Mouse (Mus musculus) CH12.LX (cell line): Measurements from ENCODE around the gene Rlbp1. TPM values are rescaled to one million over a fixed set of nuclear protein-coding genes. Genes with fewer than 3 reads are reported as not detected.

ENCODE experiments used
- DNase-seq: peaks from one replicate; pipeline ENCODE4 v3.0.0-alpha.2; 2013; ENCODE audit errors: extremely low read depth
- H3K27ac ChIP-seq: 2 replicates; pipeline ENCODE4 v1.5.1; 2012; ENCODE audit warnings: low read depth, mild to moderate bottlenecking, control low read depth, moderate library complexity; ENCODE audit not compliant: insufficient read depth
- H3K27me3 ChIP-seq: replicated peaks from 2 replicates; pipeline ENCODE3; 2012; ENCODE audit warnings: inconsistent platforms
- H3K36me3 ChIP-seq, 2 experiments: replicated peaks in 1 of 2; 2 replicates each; pipeline versions ENCODE3 to v1.6.1; 2012; ENCODE audit warnings: inconsistent platforms in 1 of 2, low read length in 1 of 2, mild to moderate bottlenecking in 1 of 2, mixed read lengths in 1 of 2, moderate library complexity in 1 of 2; ENCODE audit not compliant: control insufficient read depth in 1 of 2, insufficient read depth in 1 of 2
- H3K4me1 ChIP-seq, 2 experiments: 2 replicates each; pipeline ENCODE4 v1.6.1; 2012; ENCODE audit warnings: inconsistent platforms in 1 of 2, moderate library complexity in 1 of 2; ENCODE audit not compliant: insufficient read depth in 2 of 2, control insufficient read depth in 1 of 2
- H3K4me2 ChIP-seq: 2 replicates; pipeline ENCODE4 v1.6.1; 2012; ENCODE audit warnings: low read depth, mild to moderate bottlenecking, control low read depth; ENCODE audit not compliant: poor library complexity, insufficient read depth, severe bottlenecking
- H3K4me3 ChIP-seq, 3 experiments: fragments of 150-350 bp in 1 of 3; sonication (generic) in 1 of 3; replicated peaks in 1 of 3; 2 replicates each; pipeline versions ENCODE3 to v1.5.1; 2011 to 2012; ENCODE audit warnings: low read depth in 2 of 3, low read length in 2 of 3, mild to moderate bottlenecking in 2 of 3, moderate library complexity in 2 of 3, control low read depth in 1 of 3, improper control_type of control experiment in 1 of 3, inconsistent platforms in 1 of 3, mixed read lengths in 1 of 3; ENCODE audit not compliant: poor library complexity in 1 of 3
- H3K79me2 ChIP-seq: replicated peaks from 2 replicates; pipeline ENCODE4 v1.6.1; 2012; ENCODE audit warnings: mild to moderate bottlenecking, moderate library complexity; ENCODE audit not compliant: control insufficient read depth, poor library complexity, insufficient read depth, severe bottlenecking; ENCODE audit errors: extremely low read depth
- H3K9ac ChIP-seq: 2 replicates; pipeline ENCODE4 v1.6.1; 2012; ENCODE audit warnings: low read depth, mild to moderate bottlenecking, control low read depth, moderate library complexity; ENCODE audit not compliant: insufficient read depth
- H3K9me3 ChIP-seq: replicated peaks from 2 replicates; pipeline ENCODE3; 2012; ENCODE audit warnings: low read length, inconsistent platforms, mixed read lengths
- GABPA ChIP-seq: IDR thresholded peaks from 2 replicates; pipeline ENCODE4 v1.6.1; 2012; ENCODE audit warnings: low read depth, low read length, improper control_type of control experiment, inconsistent platforms; ENCODE audit not compliant: insufficient replicate concordance
- HCFC1 ChIP-seq: IDR thresholded peaks from 2 replicates; pipeline ENCODE4 v1.6.1; 2012; ENCODE audit warnings: low read depth, mild to moderate bottlenecking, inconsistent platforms, low read length, improper control_type of control experiment
- IRF4 ChIP-seq: IDR thresholded peaks from 2 replicates; pipeline ENCODE4 v1.6.1; 2014; ENCODE audit warnings: low read depth, mild to moderate bottlenecking, inconsistent platforms, low read length, improper control_type of control experiment
- MAX ChIP-seq: IDR thresholded peaks from 2 replicates; pipeline ENCODE4 v1.6.1; 2011; ENCODE audit warnings: low read length, improper control_type of control experiment
- NRF1 ChIP-seq: IDR thresholded peaks from 2 replicates; pipeline ENCODE4 v1.6.1; 2014; ENCODE audit warnings: low read depth, mild to moderate bottlenecking, inconsistent platforms, low read length, improper control_type of control experiment, moderate library complexity
- PAX5 ChIP-seq: IDR thresholded peaks from 2 replicates; pipeline ENCODE4 v1.6.1; 2012; ENCODE audit warnings: low read length, inconsistent platforms, mixed read lengths
- TCF12 ChIP-seq: IDR thresholded peaks from 2 replicates; pipeline ENCODE4 v1.6.1; 2014; ENCODE audit warnings: low read depth, mild to moderate bottlenecking, inconsistent platforms, low read length, improper control_type of control experiment
- USF1 ChIP-seq: IDR thresholded peaks from 2 replicates; pipeline ENCODE4 v1.6.1; 2014; ENCODE audit warnings: low read depth, mild to moderate bottlenecking, inconsistent platforms, low read length, improper control_type of control experiment
- USF2 ChIP-seq: conservative IDR thresholded peaks from 2 replicates; pipeline ENCODE4 v1.6.1; 2011; ENCODE audit warnings: low read depth, low read length, improper control_type of control experiment
- dilution Hi-C: fragments of 300-500 bp; cut with MboI; formaldehyde crosslinking; loops from 2 replicates; pipeline ENCODE4 v1.14.3; 2020; ENCODE audit warnings: low sequenced_read_pairs; ENCODE audit not compliant: extremely low pct_unique_long_range_greater_than_20kb, extremely low pct_ligation_motif_present
- in situ Hi-C: fragments of 300-500 bp; cut with MboI; formaldehyde crosslinking; loops from 3 replicates; pipeline ENCODE4 v1.14.3; 2019; ENCODE audit warnings: low sequenced_read_pairs, low pct_ligation_motif_present, low pct_unique_long_range_greater_than_20kb, mixed read lengths
- polyA plus RNA-seq: library from polyadenylated mRNA; unstranded; fragments of >175 nt; gene quantifications from 2 replicates; pipeline ENCODE4 v1.2.1, GENCODE M21; 2012; ENCODE audit warnings: low read depth; ENCODE audit not compliant: insufficient read length
- total RNA-seq, 2 experiments: library from RNA; depleted of rRNA; stranded (reverse); fragments of 300-350 nt in 1 of 2; fragments of >200 nt in 1 of 2; gene quantifications; 2 replicates each; pipeline ENCODE4 v1.2.3; 2012 to 2014

Rlbp1 gene
- total and polyA plus RNA-seq, 3 experiments: 2.5 to 24.2 (median 8.4) TPM

GRCm38 (mm10) chr7:79368664-79369063, 18.2 kb downstream of the Rlbp1 start:
- Histone ChIP-seq H3K79me2 (no peaks in the 10 kb centered on the region), H3K4me2 (no peak overlapping the region), H3K9me3 (no peaks in the 10 kb centered on the region), H3K9ac (no peak overlapping the region), H3K36me3 (peaks cover 0 to 18% of the 10 kb centered on the region in 2 experiments), H3K27ac (no peak overlapping the region), H3K27me3 (no peaks in the 10 kb centered on the region), H3K4me1 (peaks cover 0 to 26% of the 10 kb centered on the region in 2 experiments; a peak in 2 of 4 replicates), H3K4me3 (no peak overlapping the region)
- DNase-seq: no peak
- TF ChIP-seq PAX5: no peak
- TF ChIP-seq GABPA: no peak
- TF ChIP-seq HCFC1: no peak
- no peak for TF ChIP-seq TCF12
- dilution Hi-C loops: no loop called here
- in situ Hi-C loops: loop anchor here (25.0 kb wide), 1 partner anchor 456 kb away; the partner anchor contains the start of gene Isg20

- H3K27ac ChIP-seq: no peak overlapping the region
- no peaks in the 10 kb centered on the region for H3K27me3 ChIP-seq
- no peaks in the 10 kb centered on the region for H3K9me3 ChIP-seq
- H3K9ac ChIP-seq: no peak overlapping the region
- no peak for DNase-seq
- no peak overlapping the region for H3K4me3 ChIP-seq
- TF ChIP-seq USF1: no peak
- TF ChIP-seq IRF4: no peak
- TF ChIP-seq, all 38 proteins: peak for 0
- dilution Hi-C loops: no loop called here
- in situ Hi-C loops: loop anchor here (25.0 kb wide), 1 partner anchor 451 kb away; the partner anchor contains the start of gene Isg20
- no peaks in the 10 kb centered on the region for H3K79me2 ChIP-seq
- H3K4me2 ChIP-seq: no peak overlapping the region
- peaks cover 0 to 21% of the 10 kb centered on the region in 2 experiments; a peak in 2 of 4 replicates for H3K4me1 ChIP-seq
- peaks cover 16 to 56% of the 10 kb centered on the region in 2 experiments for H3K36me3 ChIP-seq
These were observed 23.3 kb downstream of the Rlbp1 start for GRCm38 (mm10) chr7:79363370-79364043.

GRCm38 (mm10) chr7:79362830-79363229, 24.0 kb downstream of the Rlbp1 start:
- dilution Hi-C loops: no loop called here
- H3K36me3 ChIP-seq: peaks cover 21 to 63% of the 10 kb centered on the region in 2 experiments

More at GRCm38 (mm10) chr7:79362830-79363229, 24.0 kb downstream of the Rlbp1 start:
- no peaks in the 10 kb centered on the region for H3K9me3 ChIP-seq
- no peaks in the 10 kb centered on the region for H3K27me3 ChIP-seq
- no peaks in the 10 kb centered on the region for H3K79me2 ChIP-seq
- no peak for TF ChIP-seq TCF12
- TF ChIP-seq USF2: no peak
- no peak for TF ChIP-seq MAX
- TF ChIP-seq NRF1: no peak
- H3K27ac ChIP-seq: no peak overlapping the region
- H3K4me2 ChIP-seq: no peak overlapping the region
- H3K4me1 ChIP-seq: peaks cover 0 to 19% of the 10 kb centered on the region in 2 experiments; a peak in 2 of 4 replicates
- no peak overlapping the region for H3K9ac ChIP-seq
- DNase-seq: no peak
- in situ Hi-C loops: loop anchor here (25.0 kb wide), 1 partner anchor 451 kb away; the partner anchor contains the start of gene Isg20
- no peak overlapping the region for H3K4me3 ChIP-seq
